Mouse (Mus musculus) lung, postnatal 36 days (tissue): ENCODE data around the gene Dzank1.
A peak's percentile ranks its signal among the peaks of the same experiment; 100 is the strongest.

Source experiments
- DNase-seq: peaks from one replicate; pipeline ENCODE4 v3.0.0; 2022; ENCODE audit warnings: mixed read lengths

The Dzank1 gene

GRCm38 (mm10) chr2:144465876-144466575, 61.2 kb downstream of the Dzank1 start:
- no peak for DNase-seq

DNA sequence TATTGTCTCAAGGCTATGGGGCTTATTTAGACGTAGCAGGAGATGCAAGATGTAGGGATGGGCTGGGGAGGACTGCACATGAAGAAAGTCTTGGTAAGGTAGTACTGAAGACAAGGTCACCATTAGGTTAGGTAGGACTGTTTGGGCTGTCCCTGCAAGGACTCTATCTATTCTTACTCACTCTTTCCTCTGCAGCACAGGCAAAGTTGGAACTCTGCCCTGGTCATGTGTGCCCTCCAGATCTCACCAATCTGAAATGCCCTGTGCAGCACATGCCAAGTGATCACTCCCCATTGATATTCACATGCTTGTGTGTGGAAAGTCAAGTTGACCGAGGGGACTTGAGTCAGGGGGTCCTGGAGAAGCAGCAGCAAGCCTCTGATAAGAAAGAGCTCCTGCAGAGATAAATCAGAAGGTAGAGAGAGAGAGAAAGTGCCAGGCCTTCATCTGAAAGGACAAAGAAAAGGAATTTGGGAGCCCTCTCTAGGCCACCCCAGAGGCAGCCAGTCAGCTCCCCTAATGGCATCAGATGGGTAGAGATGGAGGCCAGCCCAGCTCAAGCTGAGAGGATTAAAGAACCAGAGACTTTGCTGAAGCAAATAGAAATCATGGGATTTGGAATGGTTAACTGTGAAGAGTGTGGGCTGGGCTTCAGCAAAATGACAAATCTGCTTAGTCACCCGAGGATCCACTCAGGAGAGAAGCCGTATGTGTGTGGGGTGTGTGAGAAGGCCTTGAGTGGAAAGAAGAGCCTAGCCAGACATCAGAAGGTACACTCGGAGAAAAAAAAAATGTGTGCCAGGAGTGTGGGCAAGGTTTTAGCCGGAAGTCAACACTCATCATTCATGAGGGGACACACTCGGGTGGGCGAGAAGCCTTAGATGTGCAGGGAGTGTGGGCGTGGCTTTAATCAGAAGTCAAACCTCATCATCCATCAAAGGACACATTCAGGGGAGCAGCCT, 62.1 kb downstream of the Dzank1 start:
- DNase-seq = no peak

GRCm38 (mm10) chr2:144464182-144464581, 63.0 kb downstream of the Dzank1 start:
- DNase-seq = no peak

DNA sequence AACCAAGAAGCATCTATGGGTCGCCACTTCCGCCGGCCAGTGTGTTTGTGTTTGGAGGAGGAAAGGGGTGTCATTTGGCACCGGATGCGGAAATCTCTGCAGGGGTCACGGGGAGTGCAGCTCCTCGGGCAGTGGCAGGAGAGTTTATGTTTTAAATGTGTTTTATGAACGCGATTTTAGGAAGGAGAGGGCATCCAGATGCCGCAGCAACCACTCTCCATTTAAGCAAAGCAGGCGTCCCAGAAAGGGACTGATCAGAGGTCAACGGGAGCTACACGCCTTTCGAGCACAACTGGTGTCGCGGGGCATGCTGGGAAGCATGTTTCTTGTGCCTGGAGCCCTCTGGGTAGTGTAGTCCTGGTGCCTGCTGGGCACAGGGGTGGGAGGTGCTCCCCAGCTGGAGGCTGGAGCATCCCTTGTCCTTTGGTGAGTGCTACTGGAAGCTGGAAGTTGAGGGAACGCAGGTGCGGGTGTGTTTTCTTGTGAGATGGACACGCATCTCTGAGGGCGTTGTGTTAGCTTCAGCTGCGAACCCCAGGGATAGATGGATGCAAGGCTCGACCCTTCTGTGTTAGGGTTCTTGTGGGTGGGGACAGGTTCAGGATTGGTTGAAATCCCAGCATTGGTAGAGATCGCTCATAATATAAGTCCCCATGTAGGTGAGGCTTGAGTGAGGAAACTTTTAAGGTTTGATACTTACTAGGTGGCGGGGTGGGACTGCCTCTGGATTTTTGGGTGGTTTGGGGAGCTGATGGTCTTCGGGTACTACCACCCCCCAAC, 68.0 kb downstream of the Dzank1 start:
- DNase-seq = peak; percentile 93

DNA sequence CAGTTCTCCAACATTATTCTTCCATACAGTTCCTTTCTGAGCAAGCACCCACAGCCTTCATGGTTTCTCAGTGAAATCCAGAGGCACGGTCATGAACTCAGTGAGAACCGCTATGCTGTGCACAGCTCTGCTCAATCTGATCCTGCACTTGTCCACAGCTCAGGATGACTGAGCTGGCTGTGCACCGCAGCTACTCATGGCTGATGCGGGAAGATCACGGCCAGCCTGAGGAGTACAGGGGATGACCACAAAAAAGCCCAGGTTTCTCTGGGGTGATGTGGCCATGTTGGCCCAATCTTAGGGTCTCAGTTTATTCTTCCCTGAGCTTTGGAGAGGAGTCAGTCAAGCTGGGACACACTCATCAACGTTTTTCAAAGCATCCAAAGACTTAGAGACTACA, 68.9 kb downstream of the Dzank1 start:
- DNase-seq = no peak

DNA sequence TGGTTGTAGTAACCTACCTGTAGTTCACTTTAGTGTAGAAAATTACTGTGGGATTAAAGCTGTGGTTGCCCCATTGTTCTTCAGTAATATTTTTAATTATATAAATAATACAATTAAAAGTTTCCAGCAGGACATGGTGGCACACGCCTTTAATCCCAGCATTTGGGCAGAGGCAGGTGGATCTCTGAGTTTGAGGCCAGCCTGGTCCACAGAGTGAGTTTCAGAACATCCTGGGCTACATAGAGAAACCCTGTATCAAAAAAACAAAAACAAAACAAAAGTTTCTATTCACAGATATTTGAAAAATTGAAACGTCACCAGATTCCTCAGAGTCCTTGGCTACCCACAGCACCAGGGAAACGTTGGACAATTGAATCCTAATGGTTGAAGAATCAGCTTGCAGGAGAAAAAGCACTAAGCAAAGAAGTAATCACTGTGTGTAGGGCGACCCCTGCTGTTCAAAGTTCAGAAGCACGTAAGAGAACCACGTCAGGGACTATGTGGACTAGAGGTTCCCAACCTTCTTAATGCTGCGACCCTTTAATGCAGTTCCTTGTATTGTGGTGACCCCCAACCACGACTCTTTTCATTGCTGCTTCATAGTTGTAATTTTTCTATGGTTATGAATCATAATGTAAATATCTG, 74.7 kb downstream of the Dzank1 start:
- DNase-seq = peak; percentile 90

GRCm38 (mm10) chr2:144450378-144450777, 76.8 kb downstream of the Dzank1 start:
- no peak for DNase-seq

DNA sequence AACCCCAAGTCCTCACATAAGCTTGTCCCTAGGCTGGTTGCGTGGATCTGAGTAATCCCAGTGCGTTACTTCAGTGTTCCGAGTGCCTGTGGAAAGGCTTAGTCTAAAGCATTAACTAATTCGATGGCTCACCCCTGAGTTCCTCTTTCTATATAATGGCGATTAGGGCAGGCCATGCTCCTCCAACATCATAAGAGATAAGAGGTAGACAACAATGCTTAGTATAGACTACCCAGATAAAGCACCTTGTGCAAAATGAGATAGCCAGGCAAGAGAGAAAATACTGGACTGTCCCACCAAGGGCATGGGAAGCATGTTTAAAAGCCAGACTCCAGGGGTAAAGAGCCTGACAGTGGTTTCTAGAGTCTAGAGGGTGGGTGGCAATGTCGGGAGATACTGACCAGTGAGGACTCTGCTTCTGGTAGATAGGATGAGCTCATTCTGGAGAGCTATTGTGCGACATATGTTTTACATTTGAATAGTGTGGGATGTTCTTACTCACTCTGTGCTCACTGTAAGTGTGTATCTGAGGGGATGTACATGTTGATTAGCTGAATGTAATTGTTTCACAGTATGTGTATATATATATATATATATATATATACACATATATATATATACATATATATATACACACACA, 80.7 kb downstream of the Dzank1 start:
- DNase-seq = no peak

GRCm38 (mm10) chr2:144441386-144441915, 85.8 kb downstream of the Dzank1 start:
- DNase-seq = peak; percentile 73

GRCm38 (mm10) chr2:144439191-144439700, 88.0 kb downstream of the Dzank1 start:
- no peak for DNase-seq

DNA sequence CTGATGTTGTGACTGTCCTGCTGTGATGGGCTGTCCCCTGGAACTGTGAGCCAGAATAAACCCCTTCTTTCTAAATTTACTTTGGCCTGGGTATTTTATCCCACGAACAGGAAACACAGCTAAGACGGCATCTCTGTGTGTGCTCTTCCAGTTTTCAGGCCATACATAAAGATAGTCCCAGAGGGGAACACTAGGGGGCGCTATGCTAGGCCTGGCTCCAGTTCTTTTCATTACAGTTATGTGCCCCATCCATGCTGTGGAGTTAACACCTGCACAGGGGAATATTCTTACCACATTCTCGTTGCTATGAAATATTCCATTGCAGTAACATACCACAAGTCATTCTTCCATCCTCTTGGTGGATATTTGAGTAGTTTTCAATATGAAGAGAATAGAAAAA, 88.8 kb downstream of the Dzank1 start:
- peak; percentile 10 for DNase-seq

- DNase-seq = no peak
These were observed 91.5 kb downstream of the Dzank1 start for GRCm38 (mm10) chr2:144435679-144436078.

DNA sequence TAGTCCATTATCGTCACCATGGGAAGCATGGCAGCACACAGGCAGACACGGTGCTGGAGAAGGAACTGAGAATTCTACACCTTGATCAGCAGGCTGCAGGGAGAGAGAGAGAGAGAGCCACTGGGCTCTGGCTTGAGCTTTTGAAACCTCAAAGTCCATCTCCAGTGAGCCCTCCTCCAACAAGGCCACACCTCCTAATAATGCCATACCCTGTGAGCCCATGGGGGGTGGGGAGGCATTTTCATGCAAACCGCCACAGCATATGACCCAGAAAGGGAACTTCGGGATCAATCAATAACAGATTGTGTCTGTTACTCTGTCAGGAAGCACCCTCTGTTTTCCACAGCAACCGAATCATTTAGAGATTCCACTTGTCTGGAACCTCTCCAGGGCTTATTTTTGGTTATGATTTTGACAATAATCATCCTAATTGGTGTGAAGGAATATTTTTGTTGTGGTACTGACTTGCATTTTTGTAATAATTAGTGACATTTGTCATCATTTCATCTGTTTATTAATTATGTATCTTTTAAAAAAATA, 95.9 kb downstream of the Dzank1 start:
- DNase-seq = no peak

DNA sequence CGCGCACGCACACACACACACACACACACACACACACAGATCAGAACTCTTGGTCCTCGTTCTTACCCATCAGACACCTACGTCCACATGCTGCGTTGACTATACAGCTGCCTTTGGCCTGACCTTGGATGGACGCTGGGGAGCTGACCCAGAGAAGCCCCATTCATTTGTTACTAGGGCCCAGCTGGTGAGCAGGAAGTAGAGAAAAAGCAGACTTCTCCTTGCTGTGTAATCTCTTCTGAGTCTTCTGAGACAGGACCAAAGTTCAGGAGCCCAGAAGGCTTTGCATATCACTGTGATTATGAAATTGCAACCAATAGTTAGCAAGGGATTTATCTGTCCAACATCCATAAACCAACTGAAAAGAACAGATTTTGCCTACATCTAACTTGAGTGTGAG, 98.0 kb downstream of the Dzank1 start:
- DNase-seq = no peak

- no peak for DNase-seq
These were observed 98.6 kb downstream of the Dzank1 start for GRCm38 (mm10) chr2:144428659-144429058.

GRCm38 (mm10) chr2:144427852-144428251, 99.4 kb downstream of the Dzank1 start:
- no peak for DNase-seq

- DNase-seq = no peak
These were observed 101.5 kb downstream of the Dzank1 start for GRCm38 (mm10) chr2:144425761-144426160.

- no peak for DNase-seq
These were observed 105.0 kb downstream of the Dzank1 start for GRCm38 (mm10) chr2:144422094-144422675.
